Mouse (Mus musculus): ENCODE data around the gene Ctnna3. TPM values are rescaled to one million over a fixed set of nuclear protein-coding genes. Genes with fewer than 3 reads are reported as not detected.
"Not testable (repeated sequence)": the region's sequence is repeated elsewhere in the genome, so short reads cannot be mapped to it uniquely, and the experiment has no call there.

Gene Ctnna3
- polyA plus RNA-seq, 1 experiment = 0.25 TPM

DNA sequence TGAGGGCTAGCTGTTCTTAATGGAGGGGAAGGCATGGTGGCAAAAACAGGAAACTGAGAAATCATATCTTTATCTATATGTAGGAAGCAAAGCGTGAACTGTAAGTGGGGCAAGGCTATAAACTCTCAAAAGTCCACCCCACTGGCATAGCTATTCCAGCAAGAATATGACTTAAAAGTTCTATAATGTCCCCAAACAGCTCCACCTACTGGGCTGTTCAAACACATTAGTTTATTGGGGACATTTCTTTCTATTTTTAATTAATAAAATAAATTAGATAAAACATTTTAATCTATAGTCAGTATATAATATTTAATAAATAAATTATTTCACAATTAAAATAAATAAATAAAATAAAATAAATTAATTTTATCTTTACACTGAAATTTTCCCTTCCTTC, 845.2 kb downstream of the Ctnna3 start:
- TF ChIP-seq POLR2A (IDR thresholded peaks at IDR 0.05; ENCODE audit: borderline replicate concordance, extremely low read depth, insufficient read depth, insufficient read length, poor library complexity, severe bottlenecking) (no peak), CTCF (IDR thresholded peaks at IDR 0.05; ENCODE audit: borderline replicate concordance, extremely low read depth, insufficient read depth, insufficient read length) (0 out of 2 replicates have a peak, but pooled peaks have one; percentile 3)

GRCm38 (mm10) chr10:64278836-64279235, 848.9 kb downstream of the Ctnna3 start:
- peak; percentile 18 for DNase-seq (ENCODE audit: low read depth)
- TF ChIP-seq POLR2A (IDR thresholded peaks at IDR 0.05; ENCODE audit: borderline replicate concordance, extremely low read depth, insufficient read depth, insufficient read length, poor library complexity, severe bottlenecking) (no peak), CTCF (IDR thresholded peaks at IDR 0.05; ENCODE audit: borderline replicate concordance, extremely low read depth, insufficient read depth, insufficient read length) (no peak)

More for the DNA sequence above, 845.2 kb downstream of the Ctnna3 start:
- DNase-seq (ENCODE audit: low read depth) = no peak

- TF ChIP-seq POLR2A (IDR thresholded peaks at IDR 0.05; ENCODE audit: borderline replicate concordance, extremely low read depth, insufficient read depth, insufficient read length, poor library complexity, severe bottlenecking) (no peak), CTCF (IDR thresholded peaks at IDR 0.05; ENCODE audit: borderline replicate concordance, extremely low read depth, insufficient read depth, insufficient read length) (no peak)
- no peak for DNase-seq (ENCODE audit: low read depth)
Observed at GRCm38 (mm10) chr10:64305802-64306201, 875.9 kb downstream of the Ctnna3 start.

GRCm38 (mm10) chr10:64311622-64312292, 881.9 kb downstream of the Ctnna3 start:
- no peak for DNase-seq (ENCODE audit: low read depth)
- TF ChIP-seq CTCF (IDR thresholded peaks at IDR 0.05; ENCODE audit: borderline replicate concordance, extremely low read depth, insufficient read depth, insufficient read length) = no peak
- TF ChIP-seq POLR2A (IDR thresholded peaks at IDR 0.05; ENCODE audit: borderline replicate concordance, extremely low read depth, insufficient read depth, insufficient read length, poor library complexity, severe bottlenecking) = no peak

- no peak for DNase-seq (ENCODE audit: low read depth)
- TF ChIP-seq POLR2A (IDR thresholded peaks at IDR 0.05; ENCODE audit: borderline replicate concordance, extremely low read depth, insufficient read depth, insufficient read length, poor library complexity, severe bottlenecking) (no peak), CTCF (IDR thresholded peaks at IDR 0.05; ENCODE audit: borderline replicate concordance, extremely low read depth, insufficient read depth, insufficient read length) (no peak)
Observed at GRCm38 (mm10) chr10:64320332-64320731, 890.4 kb downstream of the Ctnna3 start.

DNA sequence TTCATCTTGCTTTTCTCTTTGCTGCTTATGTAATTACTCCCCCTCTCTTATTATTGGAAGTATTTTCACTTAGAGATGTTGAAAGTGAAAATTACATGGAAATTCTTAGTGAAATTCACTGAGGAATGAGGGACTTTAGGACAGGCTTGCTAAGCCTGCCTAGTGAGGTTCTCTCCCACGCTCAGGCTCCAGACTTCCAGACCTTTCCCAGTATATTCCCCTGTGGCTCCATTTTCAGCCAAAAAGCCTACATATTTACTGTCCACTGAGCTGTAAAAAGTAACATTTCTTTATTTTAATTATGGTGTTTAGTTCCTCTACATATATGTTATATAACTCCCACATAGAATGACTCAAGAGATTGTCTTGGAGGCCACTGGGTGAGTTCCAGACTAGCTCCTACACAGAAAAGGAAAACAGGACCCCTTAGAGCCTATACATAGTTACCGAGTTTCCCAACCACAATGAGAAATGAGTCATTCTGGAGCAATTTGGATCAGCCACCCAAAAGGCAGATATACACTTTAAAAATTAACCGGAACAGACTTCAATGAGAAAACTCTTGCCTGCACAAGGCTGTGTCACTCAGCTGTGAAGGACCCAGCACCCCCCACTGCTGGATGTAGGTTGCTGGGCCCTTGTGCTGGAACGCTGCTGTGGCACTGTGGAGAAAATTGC, 912.9 kb downstream of the Ctnna3 start:
- TF ChIP-seq POLR2A (IDR thresholded peaks at IDR 0.05; ENCODE audit: borderline replicate concordance, extremely low read depth, insufficient read depth, insufficient read length, poor library complexity, severe bottlenecking) (no peak), CTCF (IDR thresholded peaks at IDR 0.05; ENCODE audit: borderline replicate concordance, extremely low read depth, insufficient read depth, insufficient read length) (no peak)

GRCm38 (mm10) chr10:64373288-64373687, 943.4 kb downstream of the Ctnna3 start:
- DNase-seq (ENCODE audit: low read depth) = no peak
- TF ChIP-seq CTCF (IDR thresholded peaks at IDR 0.05; ENCODE audit: borderline replicate concordance, extremely low read depth, insufficient read depth, insufficient read length) = no peak
- no peak for TF ChIP-seq POLR2A (IDR thresholded peaks at IDR 0.05; ENCODE audit: borderline replicate concordance, extremely low read depth, insufficient read depth, insufficient read length, poor library complexity, severe bottlenecking)

More for the DNA sequence above, 912.9 kb downstream of the Ctnna3 start:
- no peak for DNase-seq (ENCODE audit: low read depth)

DNA sequence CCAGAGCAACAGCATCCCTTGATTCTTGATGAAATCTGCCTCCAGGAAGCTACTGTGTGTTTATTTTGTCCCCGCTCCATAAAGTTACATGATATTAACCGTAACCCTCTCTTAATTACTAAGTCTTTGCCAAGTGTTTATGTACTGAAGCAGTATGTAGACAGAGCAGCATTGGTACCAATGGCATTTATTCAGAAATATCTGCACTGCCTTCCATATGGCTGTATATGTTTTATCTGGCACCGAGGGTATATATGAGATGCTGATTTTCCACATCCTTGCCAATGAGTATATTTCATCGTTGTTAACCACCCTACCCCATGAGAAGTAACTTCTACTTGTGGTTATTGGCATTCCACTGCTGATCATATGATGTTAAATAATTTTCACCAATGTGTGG, 947.9 kb downstream of the Ctnna3 start:
- DNase-seq (ENCODE audit: low read depth) = peak; percentile 61
- no peak for TF ChIP-seq CTCF (IDR thresholded peaks at IDR 0.05; ENCODE audit: borderline replicate concordance, extremely low read depth, insufficient read depth, insufficient read length)
- no peak for TF ChIP-seq POLR2A (IDR thresholded peaks at IDR 0.05; ENCODE audit: borderline replicate concordance, extremely low read depth, insufficient read depth, insufficient read length, poor library complexity, severe bottlenecking)

DNA sequence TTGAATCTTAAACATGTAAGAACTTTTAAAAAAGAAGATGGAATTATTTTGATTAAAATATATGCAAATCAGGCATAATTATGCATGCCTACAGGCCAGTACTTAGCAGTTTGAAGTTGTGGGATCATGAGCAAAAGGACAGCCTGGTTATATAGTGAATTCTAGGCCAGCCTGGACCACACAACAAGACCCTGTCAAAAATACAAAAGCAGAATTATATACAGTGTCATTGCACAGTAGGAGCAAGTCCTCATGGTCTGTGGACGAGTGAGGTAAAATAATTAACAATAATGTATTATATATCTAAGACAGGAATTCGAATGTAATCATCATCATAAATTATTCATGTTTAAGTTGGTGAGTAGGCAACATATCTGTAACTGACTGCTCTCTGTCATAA, 966.7 kb downstream of the Ctnna3 start:
- no peak for DNase-seq (ENCODE audit: low read depth)
- TF ChIP-seq POLR2A (IDR thresholded peaks at IDR 0.05; ENCODE audit: borderline replicate concordance, extremely low read depth, insufficient read depth, insufficient read length, poor library complexity, severe bottlenecking) = no peak
- no peak for TF ChIP-seq CTCF (IDR thresholded peaks at IDR 0.05; ENCODE audit: borderline replicate concordance, extremely low read depth, insufficient read depth, insufficient read length)

GRCm38 (mm10) chr10:64418396-64418795, 988.5 kb downstream of the Ctnna3 start:
- not testable (repeated sequence) for DNase-seq (ENCODE audit: low read depth)

GRCm38 (mm10) chr10:64438736-64439135, 1008.8 kb downstream of the Ctnna3 start:
- TF ChIP-seq POLR2A (IDR thresholded peaks at IDR 0.05; ENCODE audit: borderline replicate concordance, extremely low read depth, insufficient read depth, insufficient read length, poor library complexity, severe bottlenecking) = no peak
- peak; percentile 70 for DNase-seq (ENCODE audit: low read depth)

DNA sequence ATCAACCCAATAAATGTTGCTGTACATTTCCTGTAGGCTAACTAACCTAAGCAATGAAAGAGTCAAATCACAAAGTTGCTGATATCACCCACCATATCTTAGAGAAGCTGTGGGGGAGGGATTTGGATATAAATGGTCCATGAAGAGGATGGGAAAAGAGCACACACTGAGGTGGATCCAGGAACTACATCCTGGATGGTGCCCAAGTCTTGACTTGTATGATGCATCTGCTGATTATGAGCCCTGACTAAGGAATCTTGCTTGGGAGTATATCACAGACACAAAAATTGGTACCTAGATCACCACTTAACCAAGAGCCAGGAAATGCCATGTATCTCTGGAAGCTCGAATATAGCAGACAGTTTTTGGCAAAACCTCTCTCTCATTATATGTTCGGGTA, 1018.7 kb downstream of the Ctnna3 start:
- no peak for TF ChIP-seq CTCF (IDR thresholded peaks at IDR 0.05; ENCODE audit: borderline replicate concordance, extremely low read depth, insufficient read depth, insufficient read length)
- no peak for TF ChIP-seq POLR2A (IDR thresholded peaks at IDR 0.05; ENCODE audit: borderline replicate concordance, extremely low read depth, insufficient read depth, insufficient read length, poor library complexity, severe bottlenecking)

More for the DNA sequence above, 1018.7 kb downstream of the Ctnna3 start:
- peak; percentile 12 for DNase-seq (ENCODE audit: low read depth)

All from brain, embryonic 14.5 days (tissue).